Mouse (Mus musculus) left cerebral cortex, adult 9 months (tissue): ENCODE data around the gene Mras.

Experiments
- DNase-seq, 2 experiments: peaks; one replicate each; pipeline ENCODE4 v3.0.0; 2022; ENCODE audit warnings: low spot score in 2 of 2

Gene Mras

GRCm38 (mm10) chr9:99416809-99417208 lies 20.4 kb downstream of the Mras start:
- no peak for DNase-seq

GRCm38 (mm10) chr9:99411785-99412184 lies 25.4 kb downstream of the Mras start:
- DNase-seq = no peak

- DNase-seq = no peak
These were observed 26.1 kb downstream of the Mras start for GRCm38 (mm10) chr9:99411093-99411492.

- no peak for DNase-seq
These were observed 27.9 kb downstream of the Mras start for GRCm38 (mm10) chr9:99409280-99409679.

GRCm38 (mm10) chr9:99401288-99401974 lies 35.8 kb downstream of the Mras start:
- no peak for DNase-seq

GRCm38 (mm10) chr9:99400781-99401180 lies 36.4 kb downstream of the Mras start:
- DNase-seq = no peak

- no peak for DNase-seq
These were observed 39.9 kb downstream of the Mras start for GRCm38 (mm10) chr9:99397056-99397815.

GRCm38 (mm10) chr9:99394366-99394765 lies 42.8 kb downstream of the Mras start:
- DNase-seq = no peak

- DNase-seq = no peak
These were observed 44.0 kb downstream of the Mras start for GRCm38 (mm10) chr9:99393146-99393545.

- no peak for DNase-seq
These were observed 45.6 kb downstream of the Mras start for GRCm38 (mm10) chr9:99391557-99391956.

GRCm38 (mm10) chr9:99390716-99391115 lies 46.5 kb downstream of the Mras start:
- DNase-seq = no peak

GRCm38 (mm10) chr9:99390201-99390600 lies 47.0 kb downstream of the Mras start:
- no peak for DNase-seq

GRCm38 (mm10) chr9:99389506-99389905 lies 47.7 kb downstream of the Mras start:
- DNase-seq = no peak

GRCm38 (mm10) chr9:99388856-99389255 lies 48.3 kb downstream of the Mras start:
- DNase-seq = no peak

GRCm38 (mm10) chr9:99388078-99388477 lies 49.1 kb downstream of the Mras start:
- DNase-seq = no peak

GRCm38 (mm10) chr9:99382556-99382955 lies 54.6 kb downstream of the Mras start:
- no peak for DNase-seq

GRCm38 (mm10) chr9:99379194-99379593 lies 58.0 kb downstream of the Mras start:
- no peak for DNase-seq

- DNase-seq = peak in 1 of 2 experiments; percentile 66
These were observed 60.4 kb downstream of the Mras start for GRCm38 (mm10) chr9:99376591-99377418.

- no peak for DNase-seq
These were observed 68.8 kb downstream of the Mras start for GRCm38 (mm10) chr9:99368431-99368830.

- DNase-seq = no peak
These were observed 71.3 kb downstream of the Mras start for GRCm38 (mm10) chr9:99365906-99366305.

GRCm38 (mm10) chr9:99363076-99363475 lies 74.1 kb downstream of the Mras start:
- DNase-seq = no peak

- no peak for DNase-seq
These were observed 75.2 kb downstream of the Mras start for GRCm38 (mm10) chr9:99361946-99362345.
